Mouse (Mus musculus) testis, postnatal 14 days (tissue): ENCODE data around the gene Sipa1l2.
A peak's percentile ranks its signal among the peaks of the same experiment; 100 is the strongest.

Source experiments
- DNase-seq: peaks from one replicate; pipeline ENCODE4 v3.0.0; 2021; ENCODE audit warnings: low spot score

Gene Sipa1l2

GRCm38 (mm10) chr8:125465156-125465821 is 104.3 kb downstream of the Sipa1l2 start:
- no peak for DNase-seq

- no peak for DNase-seq
Measured at GRCm38 (mm10) chr8:125462901-125463300, 106.7 kb downstream of the Sipa1l2 start.

GRCm38 (mm10) chr8:125461504-125461903 is 108.1 kb downstream of the Sipa1l2 start:
- no peak for DNase-seq

- no peak for DNase-seq
Measured at GRCm38 (mm10) chr8:125460602-125461001, 109.0 kb downstream of the Sipa1l2 start.

GRCm38 (mm10) chr8:125449048-125449447 is 120.6 kb downstream of the Sipa1l2 start:
- DNase-seq, result no peak

- no peak for DNase-seq
Measured at GRCm38 (mm10) chr8:125447543-125447942, 122.1 kb downstream of the Sipa1l2 start.

GRCm38 (mm10) chr8:125446236-125446635 is 123.4 kb downstream of the Sipa1l2 start:
- no peak for DNase-seq

GRCm38 (mm10) chr8:125445225-125445609 is 124.4 kb downstream of the Sipa1l2 start:
- DNase-seq, result peak; percentile 34

GRCm38 (mm10) chr8:125444457-125445224 is 125.0 kb downstream of the Sipa1l2 start:
- no peak for DNase-seq

GRCm38 (mm10) chr8:125435320-125436100 is 134.1 kb downstream of the Sipa1l2 start:
- DNase-seq, result no peak

- DNase-seq, result no peak
Measured at GRCm38 (mm10) chr8:125434151-125434550, 135.5 kb downstream of the Sipa1l2 start.

GRCm38 (mm10) chr8:125431321-125431720 is 138.3 kb downstream of the Sipa1l2 start:
- no peak for DNase-seq

- no peak for DNase-seq
Measured at GRCm38 (mm10) chr8:125430796-125431195, 138.8 kb downstream of the Sipa1l2 start.

- no peak for DNase-seq
Measured at GRCm38 (mm10) chr8:125428979-125429690, 140.5 kb downstream of the Sipa1l2 start.

GRCm38 (mm10) chr8:125423861-125424260 is 145.7 kb downstream of the Sipa1l2 start:
- no peak for DNase-seq

- DNase-seq, result no peak
Measured at GRCm38 (mm10) chr8:125419202-125419830, 150.3 kb downstream of the Sipa1l2 start.

- no peak for DNase-seq
Measured at GRCm38 (mm10) chr8:125416146-125416545, 153.5 kb downstream of the Sipa1l2 start.

GRCm38 (mm10) chr8:125414651-125415050 is 155.0 kb downstream of the Sipa1l2 start:
- no peak for DNase-seq

- no peak for DNase-seq
Measured at GRCm38 (mm10) chr8:125413001-125413909, 156.4 kb downstream of the Sipa1l2 start.

GRCm38 (mm10) chr8:125410646-125411045 is 159.0 kb downstream of the Sipa1l2 start:
- DNase-seq, result no peak
